Mouse (Mus musculus): ENCODE results near the gene Rac2.

DNA sequence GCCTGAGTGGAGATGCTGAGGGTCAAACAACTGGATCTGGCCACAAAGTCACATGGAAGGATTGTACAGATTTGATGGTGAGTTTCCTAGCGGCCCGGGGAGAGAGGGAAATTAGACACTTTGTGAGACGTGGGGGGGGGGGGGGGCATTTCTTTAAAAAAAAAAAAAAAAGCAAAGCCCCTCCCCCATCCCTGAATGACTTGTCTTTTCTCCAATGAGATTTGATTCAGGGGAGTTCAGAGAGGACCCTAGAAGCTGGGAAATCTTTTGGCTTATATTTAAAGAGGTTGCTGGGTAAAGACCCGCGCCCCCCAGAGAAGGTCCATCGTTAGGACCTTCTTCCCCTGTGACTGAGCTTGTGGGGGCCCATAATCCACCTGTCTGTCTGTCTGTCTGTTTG is 23.9 kb upstream of the Rac2 start:
- TF ChIP-seq TCF12 (IDR thresholded peaks at IDR 0.05; ENCODE audit: low read depth, low read length) = no peak
- no peak for TF ChIP-seq POLR2A (IDR thresholded peaks at IDR 0.05; ENCODE audit: low read depth, low read length)
- TF ChIP-seq CTCF (conservative IDR thresholded peaks at IDR 0.05 in 1 of 2, IDR thresholded peaks at IDR 0.05 in 1 of 2; ENCODE audit: low read depth in 2 of 2, low read length in 2 of 2) = no peak
- TF ChIP-seq MEF2A (IDR thresholded peaks at IDR 0.05; ENCODE audit: borderline replicate concordance, low read depth, low read length) = no peak

Data from CH12.LX (cell line).